Mouse (Mus musculus) C2C12 (cell line): ENCODE results near the gene Olfr876. TPM values are rescaled to one million over a fixed set of nuclear protein-coding genes. Genes with fewer than 3 reads are reported as not detected.

Experiments
- H3K27me3 ChIP-seq: one replicate; pipeline ENCODE4 v1.6.1; 2011; ENCODE audit not compliant: control insufficient read depth, insufficient read depth, insufficient read length
- H3K36me3 ChIP-seq: one replicate; pipeline ENCODE4 v1.6.1; 2011; ENCODE audit not compliant: control insufficient read depth, insufficient read depth
- H3K4me3 ChIP-seq: one replicate; pipeline ENCODE4 v1.5.1; 2011; ENCODE audit warnings: mild to moderate bottlenecking, control low read depth; ENCODE audit not compliant: poor library complexity, insufficient read depth, severe bottlenecking
- H3K79me2 ChIP-seq: one replicate; pipeline ENCODE4 v1.6.1; 2011; ENCODE audit not compliant: control insufficient read depth, insufficient read depth
- H3K79me3 ChIP-seq: one replicate; pipeline ENCODE4 v1.6.1; 2011; ENCODE audit warnings: low read depth, control low read depth
- H3ac ChIP-seq: one replicate; pipeline ENCODE3; 2011; ENCODE audit warnings: low read depth; ENCODE audit not compliant: control insufficient read depth, insufficient read length
- CEBPB ChIP-seq: IDR thresholded peaks from one replicate; pipeline ENCODE4 v1.6.1; 2011; ENCODE audit warnings: low read depth, mild to moderate bottlenecking, control low read depth, moderate library complexity
- CTCF ChIP-seq: IDR thresholded peaks from one replicate; pipeline ENCODE4 v1.5.1; 2011; ENCODE audit not compliant: control insufficient read depth, insufficient read depth, insufficient read length
- FOSL1 ChIP-seq: IDR thresholded peaks from one replicate; pipeline ENCODE4 v1.8.0; 2011; ENCODE audit warnings: mild to moderate bottlenecking, low read length; ENCODE audit not compliant: poor library complexity, insufficient read depth, severe bottlenecking
- MAX ChIP-seq: IDR thresholded peaks from one replicate; pipeline ENCODE4 v1.6.1; 2011; ENCODE audit warnings: mild to moderate bottlenecking, control low read depth
- MYOD1 ChIP-seq: IDR thresholded peaks from one replicate; pipeline ENCODE4 v1.6.1; 2011; ENCODE audit warnings: low read depth; ENCODE audit not compliant: control insufficient read depth, insufficient read length
- MYOG ChIP-seq: IDR thresholded peaks from one replicate; pipeline ENCODE4 v1.6.1; 2011; ENCODE audit not compliant: control insufficient read depth, insufficient read length; ENCODE audit errors: extremely low read depth
- USF1 ChIP-seq: IDR thresholded peaks from one replicate; pipeline ENCODE4 v1.6.1; 2011; ENCODE audit warnings: low read depth, mild to moderate bottlenecking, control low read depth, moderate library complexity
- polyA plus RNA-seq: library from polyadenylated mRNA; unstranded; fragments of >200 nt; fragmentation: generic; extraction: Trizol; gene quantifications from one replicate; pipeline ENCODE4 v1.2.1, GENCODE M21; 2012; ENCODE audit warnings: missing spikeins

Olfr876 gene
- polyA plus RNA-seq, 1 experiment, result not detected

- no peaks in the 10 kb centered on the region for H3K36me3 ChIP-seq
Observed at GRCm38 (mm10) chr9:37786411-37786810, 16.4 kb upstream of the Olfr876 start.

GRCm38 (mm10) chr9:37802055-37802454, 776 bp upstream of the Olfr876 start:
- no peak overlapping the region for H3K4me3 ChIP-seq
- no peaks in the 10 kb centered on the region for H3K36me3 ChIP-seq
- H3K79me3 ChIP-seq, result no peaks in the 10 kb centered on the region
- TF ChIP-seq USF1, result no peak
- H3K79me2 ChIP-seq, result no peaks in the 10 kb centered on the region
- H3ac ChIP-seq, result no peak overlapping the region
- H3K27me3 ChIP-seq, result no peaks in the 10 kb centered on the region

More at GRCm38 (mm10) chr9:37786411-37786810, 16.4 kb upstream of the Olfr876 start:
- TF ChIP-seq FOSL1, result no peak
- TF ChIP-seq MAX, result no peak
- no peak for TF ChIP-seq MYOD1
- TF ChIP-seq MYOG, result no peak
- no peak for TF ChIP-seq CEBPB
- no peak for TF ChIP-seq CTCF
- TF ChIP-seq USF1, result no peak
- H3K79me2 ChIP-seq, result no peaks in the 10 kb centered on the region
- no peaks in the 10 kb centered on the region for H3K27me3 ChIP-seq
- no peak overlapping the region for H3K4me3 ChIP-seq
- no peaks in the 10 kb centered on the region for H3K79me3 ChIP-seq
- H3ac ChIP-seq, result no peak overlapping the region

- Histone ChIP-seq H3K36me3 (no peaks in the 10 kb centered on the region), H3ac (no peak overlapping the region), H3K4me3 (no peak overlapping the region), H3K27me3 (no peaks in the 10 kb centered on the region), H3K79me2 (no peaks in the 10 kb centered on the region), H3K79me3 (no peaks in the 10 kb centered on the region)
- TF ChIP-seq USF1 (no peak), MAX (no peak), MYOD1 (no peak), CTCF (no peak), CEBPB (no peak), FOSL1 (no peak), MYOG (no peak)
Observed at GRCm38 (mm10) chr9:37807235-37807634, 4.4 kb downstream of the Olfr876 start.

GRCm38 (mm10) chr9:37808456-37808855, 5.6 kb downstream of the Olfr876 start:
- TF ChIP-seq MYOD1, result no peak
- TF ChIP-seq MAX, result peak; percentile 45
- no peak for TF ChIP-seq USF1
- no peak for TF ChIP-seq CTCF
- TF ChIP-seq FOSL1, result no peak
- TF ChIP-seq CEBPB, result peak; percentile 15
- no peak for TF ChIP-seq MYOG
- H3K27me3 ChIP-seq, result no peaks in the 10 kb centered on the region
- H3K79me3 ChIP-seq, result no peaks in the 10 kb centered on the region
- H3K4me3 ChIP-seq, result no peak overlapping the region
- no peak overlapping the region for H3ac ChIP-seq
- H3K36me3 ChIP-seq, result no peaks in the 10 kb centered on the region
- H3K79me2 ChIP-seq, result no peaks in the 10 kb centered on the region

GRCm38 (mm10) chr9:37808976-37809375, 6.1 kb downstream of the Olfr876 start:
- Histone ChIP-seq H3K79me3 (no peaks in the 10 kb centered on the region), H3K4me3 (no peak overlapping the region), H3K27me3 (no peaks in the 10 kb centered on the region), H3K79me2 (no peaks in the 10 kb centered on the region), H3K36me3 (no peaks in the 10 kb centered on the region), H3ac (no peak overlapping the region)
- TF ChIP-seq MAX (no peak), CEBPB (no peak), USF1 (no peak), CTCF (no peak), MYOG (no peak)

GRCm38 (mm10) chr9:37814696-37815095, 11.9 kb downstream of the Olfr876 start:
- H3K36me3 ChIP-seq, result no peaks in the 10 kb centered on the region
- no peak for TF ChIP-seq FOSL1
- TF ChIP-seq USF1, result no peak
- TF ChIP-seq CTCF, result no peak
- TF ChIP-seq CEBPB, result no peak
- TF ChIP-seq MYOD1, result no peak
- no peak for TF ChIP-seq MAX
- no peak for TF ChIP-seq MYOG
- H3K4me3 ChIP-seq, result no peak overlapping the region
- H3ac ChIP-seq, result no peak overlapping the region
- no peaks in the 10 kb centered on the region for H3K79me2 ChIP-seq
- H3K27me3 ChIP-seq, result no peaks in the 10 kb centered on the region
- no peaks in the 10 kb centered on the region for H3K79me3 ChIP-seq
